Mouse (Mus musculus) erythroblast, embryonic 14.5 days (primary cell): ENCODE measurements around the gene Myo18b.

Experiments used
- GATA1 ChIP-seq: IDR thresholded peaks from 2 replicates; pipeline ENCODE4 v1.6.1; 2012; ENCODE audit warnings: low read length, inconsistent platforms, mixed read lengths
- TAL1 ChIP-seq: IDR thresholded peaks from 3 replicates; pipeline ENCODE4 v1.6.1; 2012; ENCODE audit warnings: low read length, inconsistent platforms, mixed read lengths

DNA sequence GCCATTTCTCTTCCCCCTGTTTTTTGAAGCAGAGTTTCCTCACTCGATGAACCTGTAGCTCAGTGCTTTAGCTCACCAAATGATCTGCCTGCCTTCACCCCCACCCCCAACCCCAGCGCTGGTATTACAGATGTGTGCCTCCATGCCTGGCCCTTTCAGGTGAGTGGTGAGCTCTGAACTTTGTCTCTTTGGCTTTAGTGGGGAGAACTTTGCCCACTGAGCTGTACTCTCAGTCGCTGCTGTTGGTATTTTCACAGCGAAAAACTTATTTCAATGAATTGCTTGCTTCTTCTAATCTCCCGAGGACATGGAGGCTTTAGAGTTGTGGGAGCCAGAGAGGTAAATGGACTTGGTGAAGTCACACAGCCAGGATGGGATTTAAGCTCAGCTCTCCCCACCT, 53.5 kb downstream of the Myo18b start:
- TF ChIP-seq GATA1 (no peak), TAL1 (no peak)
